Mouse (Mus musculus): Measurements from ENCODE around the gene Ampd2. TPM values are rescaled to one million over a fixed set of nuclear protein-coding genes. Genes with fewer than 3 reads are reported as not detected.

Gene Ampd2
- total RNA-seq, 2 experiments from 2014 or later: 101 to 109 TPM

GRCm38 (mm10) chr3:108096726-108097125, 10.3 kb upstream of the Ampd2 start:
- no peak for DNase-seq (ENCODE audit: low spot score in 2 of 2)

- DNase-seq (ENCODE audit: low spot score in 2 of 2): no peak
Observed at GRCm38 (mm10) chr3:108096226-108096625, 9.8 kb upstream of the Ampd2 start.

- no peak for DNase-seq (ENCODE audit: low spot score in 2 of 2)
Observed at GRCm38 (mm10) chr3:108094976-108095760, 8.7 kb upstream of the Ampd2 start.

DNA sequence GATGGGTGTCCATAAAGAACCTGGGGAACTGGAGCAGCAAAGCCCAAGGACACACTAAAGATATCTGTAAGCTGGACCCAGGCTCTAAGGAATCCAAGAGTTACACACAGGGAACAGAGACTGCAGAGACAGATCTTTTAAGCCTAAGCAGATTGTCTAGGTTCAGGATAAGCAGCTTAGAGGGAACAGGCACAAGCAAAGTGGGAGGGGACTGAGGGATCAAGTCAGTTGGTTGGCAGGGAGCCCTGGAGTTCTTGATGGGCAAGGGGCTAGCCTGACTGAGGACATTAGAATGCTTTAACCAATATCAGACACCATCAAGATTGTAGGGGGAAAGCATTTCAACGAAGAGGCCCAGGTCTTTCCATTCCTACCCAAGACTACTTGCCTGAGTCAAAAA, 7.7 kb upstream of the Ampd2 start:
- DNase-seq (ENCODE audit: low spot score in 2 of 2): no peak

DNA sequence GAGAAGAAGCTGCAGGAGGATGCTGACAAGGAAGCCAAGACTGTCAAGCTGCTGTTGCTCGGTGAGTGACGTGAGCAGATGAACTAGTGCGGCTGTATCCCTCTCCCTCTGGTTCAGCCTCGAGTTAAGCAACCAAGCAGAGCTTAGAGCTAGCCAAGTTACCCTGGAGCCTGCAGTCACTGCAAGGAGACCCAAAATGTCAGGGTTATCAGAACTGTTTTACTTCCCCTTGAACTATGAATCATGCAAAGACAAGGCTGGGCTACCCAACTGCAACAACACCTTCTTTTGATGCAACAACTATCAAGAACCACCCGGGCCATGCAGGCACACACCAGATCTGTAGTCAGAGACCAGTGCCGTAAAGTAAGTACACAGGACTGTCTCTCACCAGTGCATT, 6.9 kb upstream of the Ampd2 start:
- no peak for DNase-seq (ENCODE audit: low spot score in 2 of 2)

- DNase-seq (ENCODE audit: low spot score in 2 of 2): no peak
Observed at GRCm38 (mm10) chr3:108092536-108093115, 6.2 kb upstream of the Ampd2 start, which contains the start of gene Gnat2. Gene Gnat2, plus strand, starts transcription at chr3:108092789.

DNA sequence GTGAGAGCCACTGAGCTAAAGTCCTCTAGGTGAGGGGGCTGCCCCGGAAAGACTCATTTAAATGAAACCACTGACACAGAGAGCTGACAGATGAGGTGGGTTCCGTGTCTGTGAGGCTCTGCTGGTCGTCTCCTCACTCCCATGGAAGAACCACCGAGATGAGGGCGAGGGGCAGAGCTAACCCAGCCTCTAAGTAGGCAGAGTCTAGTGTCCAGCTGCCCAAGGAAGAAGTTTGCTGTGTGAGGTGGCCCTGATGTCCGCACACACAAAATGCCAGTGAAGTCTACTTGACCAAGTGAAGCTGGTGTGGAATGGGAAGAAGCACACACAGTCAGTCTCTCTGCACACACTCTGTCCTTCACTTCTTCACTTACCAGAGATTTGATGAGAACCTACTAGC, 5.6 kb upstream of the Ampd2 start:
- no peak for DNase-seq (ENCODE audit: low spot score in 2 of 2)

GRCm38 (mm10) chr3:108090561-108090960, 4.1 kb upstream of the Ampd2 start:
- no peak for DNase-seq (ENCODE audit: low spot score in 2 of 2)

GRCm38 (mm10) chr3:108089916-108090315, 3.5 kb upstream of the Ampd2 start:
- DNase-seq (ENCODE audit: low spot score in 2 of 2): no peak

DNA sequence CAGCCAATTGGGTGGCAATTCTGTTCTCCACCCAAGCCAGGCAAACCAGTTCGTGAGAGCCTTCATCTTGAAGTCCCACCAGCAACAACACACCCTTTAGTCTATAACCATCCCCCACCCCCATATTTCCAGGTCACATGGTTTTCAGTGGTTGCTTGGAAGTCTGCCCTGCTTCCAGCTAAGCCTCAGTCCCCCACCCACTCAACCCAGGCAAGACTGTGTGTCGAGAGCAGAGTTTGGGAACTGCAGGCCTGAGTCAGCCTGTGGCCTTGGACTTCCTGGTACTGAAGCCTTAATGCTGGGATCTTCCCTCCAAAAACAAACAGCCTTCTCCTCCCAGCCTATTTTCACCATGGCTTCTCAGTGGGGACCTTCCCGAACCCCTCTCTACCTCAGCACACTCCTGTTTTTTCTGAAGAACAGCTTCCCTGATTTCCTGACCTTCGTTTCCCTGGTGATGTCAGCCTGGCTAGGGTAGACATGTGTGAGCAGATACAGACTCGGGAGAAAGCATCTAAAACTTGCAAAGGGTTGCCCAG, 2.5 kb upstream of the Ampd2 start:
- DNase-seq (ENCODE audit: low spot score in 2 of 2): no peak

DNA sequence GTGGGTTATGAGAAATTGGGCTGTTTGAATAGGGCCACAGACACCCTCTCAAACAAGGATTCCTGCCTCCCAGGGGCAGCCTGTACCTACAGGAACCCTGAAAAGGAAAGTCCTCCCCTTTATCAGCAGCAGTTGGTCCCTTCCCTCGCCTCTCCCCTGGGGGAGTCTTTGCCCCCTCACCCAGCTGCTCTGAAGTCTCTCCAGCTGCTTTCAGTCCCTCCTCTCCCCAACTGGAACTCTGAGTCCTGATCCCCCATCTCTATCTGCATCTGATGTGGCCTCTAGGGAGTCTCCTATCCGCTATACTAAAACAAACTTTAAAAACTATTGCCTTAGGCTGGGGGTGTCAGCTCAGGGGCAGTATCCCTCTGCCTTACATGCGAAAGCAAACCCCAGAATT, 878 bp upstream of the Ampd2 start:
- DNase-seq (ENCODE audit: low spot score in 2 of 2): no peak

DNA sequence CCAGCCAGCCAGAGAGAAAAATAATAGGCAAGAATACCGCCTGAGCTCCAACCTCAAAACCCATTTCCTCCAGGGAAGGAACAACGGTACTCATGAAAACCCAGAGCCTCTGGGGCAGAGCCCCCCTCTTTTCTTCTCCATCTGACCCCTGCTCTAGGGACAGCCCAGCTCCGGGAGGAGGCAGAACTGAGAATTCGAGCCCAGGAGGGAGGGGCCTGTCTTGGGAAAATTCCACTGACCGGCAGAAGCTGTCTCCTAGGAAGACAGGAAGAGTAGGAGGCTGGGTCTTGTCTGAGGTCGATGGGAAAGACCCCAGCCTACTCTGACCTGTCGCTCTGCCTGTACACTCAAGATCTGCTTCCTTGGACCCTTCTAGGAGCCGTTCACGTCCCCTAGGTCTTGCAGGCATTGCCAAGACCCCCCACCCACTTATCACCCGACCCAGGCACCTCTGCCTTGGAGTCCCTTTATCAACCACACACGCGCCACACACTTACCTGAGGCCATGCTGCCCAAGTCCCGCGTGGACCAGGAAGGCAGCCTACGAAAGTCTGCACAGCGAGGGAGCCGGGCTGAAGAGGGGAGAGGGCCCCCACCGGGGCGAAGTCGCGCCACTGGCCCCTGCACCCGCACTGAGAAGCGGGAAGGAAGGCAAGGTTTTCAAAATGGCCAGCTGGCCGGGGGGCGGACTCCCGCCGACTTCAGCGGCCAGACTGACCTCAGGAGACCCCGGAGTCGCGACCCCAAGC, 556 bp downstream of the Ampd2 start:
- peak; percentile 50 to 76 for DNase-seq (ENCODE audit: low spot score in 2 of 2)

GRCm38 (mm10) chr3:108085281-108085720, 1.1 kb downstream of the Ampd2 start:
- DNase-seq (ENCODE audit: low spot score in 2 of 2): peak; percentile 81 to 93

DNA sequence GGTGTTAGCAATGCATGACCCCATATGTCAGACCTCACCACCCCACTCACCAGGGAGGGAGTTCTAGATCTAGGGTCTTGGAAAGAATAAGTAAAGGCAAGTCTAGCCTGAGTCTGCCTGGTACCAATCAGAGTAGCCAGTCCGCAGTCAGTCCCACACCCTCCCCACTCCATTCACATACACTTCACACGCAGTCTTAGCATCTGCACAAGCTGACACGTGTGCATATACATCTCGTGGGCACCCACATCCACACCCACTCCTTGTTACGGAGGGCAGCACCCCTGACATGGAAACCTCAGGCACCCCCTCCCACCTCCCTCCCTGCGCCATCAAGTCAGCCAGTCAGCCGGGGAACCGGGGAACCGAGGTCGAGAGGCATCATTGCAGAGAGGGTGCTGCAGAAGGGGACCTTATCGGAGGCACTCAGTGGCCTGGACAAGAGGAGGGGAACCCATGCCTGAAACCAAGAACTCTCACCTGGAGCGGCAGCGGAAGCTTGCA, 1.6 kb downstream of the Ampd2 start:
- DNase-seq (ENCODE audit: low spot score in 2 of 2): no peak

DNA sequence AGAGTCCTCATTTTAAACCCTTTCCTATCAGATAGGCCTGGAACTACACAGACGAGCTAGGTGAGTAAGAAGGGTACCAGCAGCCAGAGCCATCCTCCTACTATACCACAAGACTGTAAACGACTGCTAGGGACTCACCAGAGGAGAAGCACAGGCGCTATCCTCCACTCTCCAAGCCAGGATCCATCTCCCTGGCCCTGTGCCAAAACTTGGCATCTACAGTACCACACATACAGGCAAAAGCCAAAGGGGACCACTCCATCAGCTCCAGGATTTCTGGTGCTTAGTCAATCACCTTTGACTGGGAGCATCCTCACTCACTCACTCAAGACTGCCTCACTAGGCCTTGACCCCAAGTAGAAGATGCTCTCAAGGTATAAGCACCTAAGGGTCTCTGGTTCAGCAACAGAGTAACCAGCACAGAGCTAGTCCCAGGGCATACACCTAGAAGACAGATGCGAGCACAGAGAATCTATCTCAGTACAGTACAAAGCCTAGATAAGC, 2.5 kb downstream of the Ampd2 start:
- no peak for DNase-seq (ENCODE audit: low spot score in 2 of 2)

GRCm38 (mm10) chr3:108083161-108083560, 3.3 kb downstream of the Ampd2 start:
- DNase-seq (ENCODE audit: low spot score in 2 of 2): no peak

DNA sequence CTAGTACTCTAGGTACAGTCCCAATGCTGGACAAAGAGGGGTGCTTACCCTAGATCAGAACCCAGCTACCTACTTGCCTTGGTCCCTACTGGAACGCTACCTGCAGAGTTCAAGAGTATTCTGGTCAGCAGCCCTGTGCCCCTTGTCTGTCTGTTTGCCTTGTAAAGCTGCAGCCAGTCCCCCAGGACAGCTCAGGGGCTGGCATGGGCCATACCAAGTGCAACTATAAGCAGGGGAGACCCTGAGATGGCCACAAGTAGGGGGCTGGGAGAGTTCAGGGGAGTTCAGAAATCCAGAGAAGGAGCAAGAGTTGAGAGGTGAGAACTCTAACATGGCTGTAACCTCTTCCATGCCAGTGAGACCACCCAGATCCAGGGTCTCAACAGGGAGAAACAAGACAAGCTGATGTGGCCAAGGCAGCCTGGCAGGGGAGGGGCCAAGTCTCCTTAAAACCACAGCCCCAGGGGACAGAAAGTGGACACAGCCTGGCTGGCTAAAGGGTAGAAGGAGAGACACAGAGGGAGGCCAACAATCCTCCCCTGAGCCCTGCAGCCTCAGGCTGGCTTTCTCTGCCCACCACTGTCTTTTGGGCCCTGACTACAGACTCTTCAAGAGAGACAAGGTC, 4.1 kb downstream of the Ampd2 start:
- DNase-seq (ENCODE audit: low spot score in 2 of 2): no peak

- no peak for DNase-seq (ENCODE audit: low spot score in 2 of 2)
Observed at GRCm38 (mm10) chr3:108081681-108082080, 4.8 kb downstream of the Ampd2 start.

GRCm38 (mm10) chr3:108076836-108077235, 9.6 kb downstream of the Ampd2 start:
- DNase-seq (ENCODE audit: low spot score in 2 of 2): no peak

DNA sequence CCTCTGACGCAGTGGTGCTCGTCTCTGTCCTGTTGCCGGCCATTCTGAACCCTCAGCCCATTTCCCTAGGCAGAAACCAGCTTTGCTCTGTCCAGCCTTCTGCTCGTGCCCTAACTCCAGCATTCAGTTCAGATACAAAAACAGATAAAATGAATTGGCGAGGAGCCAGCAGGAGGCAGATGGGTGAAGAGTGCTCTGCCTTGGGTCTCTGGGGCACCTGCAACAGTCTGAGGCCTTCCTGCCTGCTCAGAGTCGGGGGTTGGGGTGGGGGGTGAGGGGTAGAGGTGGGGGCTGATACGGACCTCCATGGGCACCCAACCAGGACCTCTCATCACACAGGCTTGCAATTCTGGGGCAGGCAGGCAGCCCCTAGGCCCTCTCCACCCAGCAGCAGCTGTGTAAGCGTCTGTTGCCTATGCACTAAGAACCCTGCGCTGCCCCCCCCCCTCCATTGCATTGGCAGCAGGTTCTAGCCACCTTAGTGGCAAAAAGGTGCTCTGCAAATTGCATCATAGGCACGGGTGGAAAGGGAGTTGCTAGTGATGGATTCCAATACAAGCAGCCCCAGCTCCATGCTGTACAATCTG, 13.4 kb downstream of the Ampd2 start:
- no peak for DNase-seq (ENCODE audit: low spot score in 2 of 2)

Data from adrenal gland, postnatal 4 days (tissue).